Mouse (Mus musculus) midbrain, embryonic 16.5 days (tissue): ENCODE measurements around the gene Grb2. TPM values are rescaled to one million over a fixed set of nuclear protein-coding genes. Genes with fewer than 3 reads are reported as not detected.

Experiments used
- ATAC-seq: fragments of 200-750 bp; cut with Nextera tagmentation; 2 replicates; pipeline ENCODE4 v1.8.0; 2017; ENCODE audit warnings: moderate TSS enrichment
- H3K27ac ChIP-seq: fragments of 300-500 bp; sonication (generic); 2 replicates; pipeline ENCODE4 v1.5.1; 2014; ENCODE audit warnings: mild to moderate bottlenecking, low read length, mixed read lengths
- H3K27me3 ChIP-seq: fragments of 300-500 bp; sonication (generic); 2 replicates; pipeline ENCODE4 v1.6.1; 2014; ENCODE audit warnings: low read depth, low read length, mixed read lengths; ENCODE audit not compliant: control insufficient read depth, insufficient read depth
- H3K36me3 ChIP-seq: fragments of 300-500 bp; sonication (generic); 2 replicates; pipeline ENCODE4 v1.6.1; 2014; ENCODE audit warnings: mild to moderate bottlenecking, low read length, moderate library complexity, mixed read lengths; ENCODE audit not compliant: control insufficient read depth, insufficient read depth
- H3K4me1 ChIP-seq: fragments of 300-500 bp; sonication (generic); 2 replicates; pipeline ENCODE4 v1.6.1; 2014; ENCODE audit warnings: mild to moderate bottlenecking, low read length, mixed read lengths; ENCODE audit not compliant: control insufficient read depth, insufficient read depth
- H3K4me2 ChIP-seq: fragments of 300-500 bp; sonication (generic); 2 replicates; pipeline ENCODE4 v1.6.1; 2014; ENCODE audit warnings: mild to moderate bottlenecking, low read length, mixed read lengths
- H3K4me3 ChIP-seq: fragments of 300-500 bp; sonication (generic); 2 replicates; pipeline ENCODE4 v1.5.1; 2014; ENCODE audit warnings: low read depth, mild to moderate bottlenecking, low read length, moderate library complexity, mixed read lengths
- H3K9ac ChIP-seq: fragments of 300-500 bp; sonication (generic); 2 replicates; pipeline ENCODE4 v1.6.1; 2014; ENCODE audit warnings: low read depth, low read length, mixed read lengths
- H3K9me3 ChIP-seq: fragments of 300-500 bp; sonication (generic); replicated peaks from 2 replicates; pipeline ENCODE4 v1.6.1; 2014; ENCODE audit warnings: mild to moderate bottlenecking, low read length, mixed read lengths; ENCODE audit not compliant: control insufficient read depth, poor library complexity, severe bottlenecking
- WGBS: fragments of 180-500 bp; shearing (Covaris S2); extraction: QIAGEN DNeasy Blood & Tissue Kit; methylation state at CpG from one replicate; pipeline ENCODE4 v1.1.7; 2014; 5-methylcytosine and 5-hydroxymethylcytosine counted together
- polyA plus RNA-seq: library from polyadenylated mRNA; unstranded; fragments of >200 nt; fragmentation: Nextera tagmentation; extraction: Ambion mirVana; gene quantifications from 2 replicates; pipeline ENCODE4 v1.2.1, GENCODE M21; 2015

The Grb2 gene
- polyA plus RNA-seq, 1 experiment from 2014 or later: 196 TPM

DNA sequence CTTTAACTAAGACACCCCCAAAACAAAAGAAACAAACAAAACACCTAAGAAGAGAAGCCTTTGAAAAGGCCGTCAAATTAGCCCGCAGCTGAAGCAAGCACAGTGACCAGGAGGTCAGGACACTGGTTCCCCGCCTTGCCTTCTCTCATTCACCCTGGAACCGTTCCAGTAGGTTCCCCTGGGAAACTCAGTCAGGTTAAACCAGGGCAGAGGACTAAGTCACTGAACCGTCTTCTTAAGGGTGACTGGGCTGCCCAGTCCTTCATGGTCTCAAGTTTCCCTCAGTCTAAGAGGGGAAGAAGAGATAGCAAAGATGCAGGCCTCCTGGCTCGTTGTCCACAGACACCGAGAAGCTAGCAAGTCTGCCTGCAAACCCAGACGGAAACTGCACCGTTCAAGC, 82.5 kb downstream of the Grb2 start:
- ATAC-seq: no peak
- H3K4me1 ChIP-seq: peaks cover 7% of the 10 kb centered on the region

DNA sequence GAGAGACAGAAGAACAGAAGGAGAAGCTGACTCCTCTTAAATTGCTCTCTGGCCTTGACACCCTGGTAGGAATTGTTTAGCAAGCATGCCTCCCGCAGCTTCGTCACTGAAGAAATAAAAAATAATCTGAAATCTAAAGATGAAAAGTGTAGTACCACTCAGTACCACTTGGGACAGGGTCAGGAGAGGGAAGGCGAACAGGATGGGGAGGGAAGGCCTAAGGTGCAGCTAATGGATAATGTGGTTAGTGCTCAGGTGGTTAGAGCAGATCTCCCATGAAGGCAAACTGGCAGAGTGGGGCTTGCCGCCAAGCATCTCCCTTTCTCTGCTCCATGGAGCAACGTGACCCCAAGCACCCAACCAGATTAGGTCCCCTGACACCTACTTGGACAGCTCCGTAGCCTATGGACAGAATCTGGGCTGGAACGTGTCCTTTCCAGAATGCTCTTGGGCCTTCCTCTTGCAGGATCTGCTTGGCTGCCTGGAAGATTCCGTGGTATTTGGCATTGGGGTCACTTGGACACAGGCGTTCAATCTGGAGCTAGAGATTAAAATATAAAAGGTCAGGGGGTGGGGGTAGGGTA, 84.8 kb downstream of the Grb2 start:
- Histone ChIP-seq H3K4me3 (no peak overlapping the region), H3K9me3 (no peaks in the 10 kb centered on the region), H3K4me1 (peaks cover 7% of the 10 kb centered on the region), H3K4me2 (no peak overlapping the region), H3K9ac (no peak overlapping the region), H3K36me3 (peaks cover 18% of the 10 kb centered on the region), H3K27ac (no peak overlapping the region), H3K27me3 (no peaks in the 10 kb centered on the region)
- WGBS: 77% methylated on average over 9 of the region's 9 CpGs
- no peak for ATAC-seq

More for the DNA sequence above, 82.5 kb downstream of the Grb2 start:
- H3K4me3 ChIP-seq: no peak overlapping the region
- H3K27me3 ChIP-seq: no peaks in the 10 kb centered on the region
- H3K4me2 ChIP-seq: no peak overlapping the region
- H3K9ac ChIP-seq: no peak overlapping the region
- no peaks in the 10 kb centered on the region for H3K9me3 ChIP-seq
- H3K27ac ChIP-seq: no peak overlapping the region
- 85% methylated on average over 9 of the region's 9 CpGs for WGBS
- H3K36me3 ChIP-seq: peaks cover 10% of the 10 kb centered on the region

DNA sequence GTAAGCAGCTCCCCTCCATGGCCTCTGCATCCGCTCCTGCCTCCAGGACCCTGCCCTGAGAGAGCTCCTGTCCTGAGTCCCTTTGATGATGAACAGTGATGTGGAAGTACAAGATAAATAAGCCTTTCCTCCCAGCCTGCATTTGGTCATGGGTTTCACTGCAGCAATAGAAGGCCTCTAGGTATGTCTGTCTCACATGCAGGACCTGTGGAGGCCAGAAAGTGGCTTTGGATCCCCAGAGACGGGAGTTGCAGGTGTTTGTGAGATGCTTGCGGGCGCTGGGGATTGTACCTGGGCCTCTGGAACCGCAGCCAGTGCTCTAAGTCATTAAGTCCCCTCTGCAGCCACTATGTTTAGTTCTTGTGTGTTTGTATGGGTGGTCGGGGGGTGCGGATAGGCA, 88.4 kb downstream of the Grb2 start:
- H3K27me3 ChIP-seq: no peaks in the 10 kb centered on the region
- peaks cover 21% of the 10 kb centered on the region for H3K36me3 ChIP-seq
- H3K27ac ChIP-seq: no peak overlapping the region
- no peaks in the 10 kb centered on the region for H3K9me3 ChIP-seq
- ATAC-seq: no peak
- no peaks in the 10 kb centered on the region for H3K4me1 ChIP-seq
- 91% methylated on average over 7 of the region's 7 CpGs for WGBS
- no peak overlapping the region for H3K9ac ChIP-seq
- no peak overlapping the region for H3K4me2 ChIP-seq
- no peak overlapping the region for H3K4me3 ChIP-seq

DNA sequence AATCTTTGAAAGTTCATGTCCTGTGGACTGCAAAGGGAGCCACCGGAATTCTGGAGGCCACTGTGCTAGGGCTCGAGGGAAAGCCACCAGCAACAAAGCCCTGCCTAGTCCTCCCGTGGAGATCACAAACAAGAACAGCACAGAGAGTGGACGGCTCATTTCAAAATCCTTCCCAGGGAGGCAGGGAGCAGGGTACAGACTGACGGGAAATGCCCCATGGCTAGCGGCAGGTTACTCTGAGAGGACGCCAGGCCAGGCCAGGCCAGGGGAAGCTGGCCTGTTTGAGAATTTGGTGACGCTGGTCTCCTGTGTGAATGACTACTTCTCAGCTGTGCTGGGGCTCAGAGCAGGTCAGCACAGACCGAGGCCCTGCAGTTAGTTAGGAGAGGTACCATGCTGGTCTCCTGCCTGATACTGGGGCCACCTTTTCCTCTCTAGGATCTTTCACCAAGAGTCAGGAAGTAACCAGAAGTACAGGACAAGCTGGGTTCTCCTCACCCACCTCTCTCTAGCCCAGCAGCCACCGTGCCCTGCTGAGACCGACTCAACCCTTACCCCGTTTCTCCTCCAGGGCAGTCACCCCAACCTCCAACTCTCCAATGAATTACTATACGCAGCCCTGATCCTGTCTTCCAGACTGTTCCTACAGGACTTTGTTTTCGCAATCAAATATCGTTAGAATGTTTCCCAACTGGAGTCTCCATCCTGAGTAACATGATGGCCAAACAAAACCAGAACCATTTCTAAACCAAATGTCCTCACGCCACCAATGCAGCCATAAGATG, 89.5 kb downstream of the Grb2 start:
- H3K36me3 ChIP-seq: peaks cover 21% of the 10 kb centered on the region
- H3K4me1 ChIP-seq: no peaks in the 10 kb centered on the region
- no peak overlapping the region for H3K4me2 ChIP-seq
- no peak overlapping the region for H3K4me3 ChIP-seq
- no peak for ATAC-seq
- 0 out of 2 replicates have a peak, but pooled peaks cover 3% of the 10 kb centered on the region for H3K27me3 ChIP-seq
- 88% methylated on average over 16 of the region's 16 CpGs for WGBS
- no peak overlapping the region for H3K9ac ChIP-seq
- no peak overlapping the region for H3K27ac ChIP-seq
- H3K9me3 ChIP-seq: no peaks in the 10 kb centered on the region

DNA sequence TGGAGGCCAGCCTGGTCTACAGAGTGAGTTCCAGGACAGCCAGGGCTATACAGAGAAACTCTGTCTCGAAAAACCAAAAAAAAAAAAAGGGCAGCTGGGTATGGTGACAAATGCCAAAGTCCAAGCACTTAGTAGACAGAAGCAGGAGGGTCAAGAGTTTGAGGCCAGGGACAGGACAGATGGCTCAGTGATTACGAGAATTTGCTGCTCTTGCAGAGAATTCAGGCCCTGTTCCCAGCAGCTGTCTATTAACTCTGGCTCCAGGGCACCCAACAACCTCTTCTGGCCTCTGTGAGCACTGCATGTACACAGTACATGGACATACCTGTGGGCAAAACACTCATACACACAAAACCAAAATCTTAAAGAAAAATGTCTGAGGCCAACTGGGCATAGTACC, 90.4 kb downstream of the Grb2 start:
- WGBS: 88% methylated on average over 2 of the region's 2 CpGs
- H3K4me2 ChIP-seq: no peak overlapping the region
- H3K9me3 ChIP-seq: no peaks in the 10 kb centered on the region
- H3K4me3 ChIP-seq: no peak overlapping the region
- H3K27me3 ChIP-seq: 0 out of 2 replicates have a peak, but pooled peaks cover 3% of the 10 kb centered on the region
- ATAC-seq: no peak
- peaks cover 5% of the 10 kb centered on the region; the same call in 1 of the 2 replicates for H3K4me1 ChIP-seq
- no peak overlapping the region for H3K27ac ChIP-seq
- H3K9ac ChIP-seq: no peak overlapping the region
- H3K36me3 ChIP-seq: peaks cover 18% of the 10 kb centered on the region

- Histone ChIP-seq H3K9ac (no peak overlapping the region), H3K27me3 (0 out of 2 replicates have a peak, but pooled peaks cover 3% of the 10 kb centered on the region), H3K27ac (no peak overlapping the region), H3K4me3 (no peak overlapping the region), H3K36me3 (peaks cover 11% of the 10 kb centered on the region), H3K9me3 (no peaks in the 10 kb centered on the region), H3K4me1 (peaks cover 9% of the 10 kb centered on the region), H3K4me2 (no peak overlapping the region)
- 85% methylated on average over 6 of the region's 6 CpGs for WGBS
- ATAC-seq: no peak
These were observed 91.5 kb downstream of the Grb2 start for GRCm38 (mm10) chr11:115616893-115617292.

GRCm38 (mm10) chr11:115616371-115616770, 92.0 kb downstream of the Grb2 start:
- ATAC-seq: no peak
- H3K4me2 ChIP-seq: no peak overlapping the region
- no peak overlapping the region for H3K4me3 ChIP-seq
- H3K27ac ChIP-seq: no peak overlapping the region
- no peaks in the 10 kb centered on the region for H3K9me3 ChIP-seq
- no peak overlapping the region for H3K9ac ChIP-seq
- H3K27me3 ChIP-seq: 0 out of 2 replicates have a peak, but pooled peaks cover 3% of the 10 kb centered on the region
- WGBS: 93% methylated on average over 7 of the region's 7 CpGs
- H3K4me1 ChIP-seq: peaks cover 12% of the 10 kb centered on the region
- peaks cover 11% of the 10 kb centered on the region for H3K36me3 ChIP-seq

GRCm38 (mm10) chr11:115615875-115616274, 92.5 kb downstream of the Grb2 start:
- Histone ChIP-seq H3K9me3 (no peaks in the 10 kb centered on the region), H3K27me3 (0 out of 2 replicates have a peak, but pooled peaks cover 3% of the 10 kb centered on the region), H3K4me2 (no peak overlapping the region), H3K4me1 (peaks cover 12% of the 10 kb centered on the region), H3K27ac (no peak overlapping the region), H3K4me3 (no peak overlapping the region), H3K36me3 (peaks cover 11% of the 10 kb centered on the region), H3K9ac (no peak overlapping the region)
- ATAC-seq: no peak
- 91% methylated on average over 6 of the region's 6 CpGs for WGBS
